Mouse (Mus musculus) embryo, embryonic 9.5 days (tissue): ENCODE results near the gene Rps27l.

ENCODE experiments used
- DNase-seq: peaks from one replicate; pipeline ENCODE4 v3.0.0-alpha.2; 2017; ENCODE audit errors: extremely low spot score

Gene Rps27l

GRCm38 (mm10) chr9:66920488-66921279 is 25.2 kb upstream of the Rps27l start:
- DNase-seq: no peak

- no peak for DNase-seq
These were observed 23.8 kb upstream of the Rps27l start for GRCm38 (mm10) chr9:66922076-66922475.

DNA sequence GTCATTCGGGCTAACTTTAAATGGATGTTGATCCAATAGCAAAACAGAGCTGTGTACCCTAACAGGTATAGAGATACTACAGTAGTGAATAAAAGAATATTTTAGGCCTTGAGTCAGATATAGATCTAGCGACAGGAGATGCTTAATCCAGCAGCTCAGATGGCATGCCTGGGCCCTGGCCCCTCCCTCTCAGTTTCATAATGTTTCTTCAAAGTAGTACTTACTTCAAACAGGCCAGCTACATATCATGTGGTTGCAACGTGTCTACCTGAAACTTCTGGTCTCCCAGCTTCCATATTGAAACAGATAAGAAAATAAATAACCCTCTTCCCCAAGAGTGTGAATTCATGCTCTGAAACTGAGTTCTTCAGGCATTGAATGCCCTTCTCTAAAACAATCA is 20.0 kb upstream of the Rps27l start:
- DNase-seq: no peak

GRCm38 (mm10) chr9:66927696-66928402 is 18.0 kb upstream of the Rps27l start:
- DNase-seq: no peak

DNA sequence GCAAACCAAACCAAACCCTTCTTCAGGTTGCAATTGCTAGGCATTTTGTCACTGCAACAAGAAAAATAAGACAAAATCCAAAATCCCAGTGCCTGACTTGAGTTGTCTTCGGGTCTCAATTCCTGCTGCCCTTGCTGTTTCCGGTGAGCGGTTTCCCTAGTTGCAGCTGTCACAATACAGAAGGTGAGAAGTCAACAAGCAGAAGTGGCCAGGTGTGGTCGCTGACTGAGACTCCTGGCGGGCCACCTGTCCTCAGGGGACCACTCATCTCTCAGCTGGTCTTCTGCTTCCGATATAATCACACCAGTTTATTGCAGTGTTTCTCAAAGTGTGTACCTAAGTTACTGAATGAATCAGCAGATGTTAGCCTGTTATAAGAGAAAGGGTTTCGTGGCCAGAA is 15.5 kb upstream of the Rps27l start:
- DNase-seq: no peak

GRCm38 (mm10) chr9:66933869-66934808 is 11.7 kb upstream of the Rps27l start:
- peak; percentile 14 for DNase-seq

DNA sequence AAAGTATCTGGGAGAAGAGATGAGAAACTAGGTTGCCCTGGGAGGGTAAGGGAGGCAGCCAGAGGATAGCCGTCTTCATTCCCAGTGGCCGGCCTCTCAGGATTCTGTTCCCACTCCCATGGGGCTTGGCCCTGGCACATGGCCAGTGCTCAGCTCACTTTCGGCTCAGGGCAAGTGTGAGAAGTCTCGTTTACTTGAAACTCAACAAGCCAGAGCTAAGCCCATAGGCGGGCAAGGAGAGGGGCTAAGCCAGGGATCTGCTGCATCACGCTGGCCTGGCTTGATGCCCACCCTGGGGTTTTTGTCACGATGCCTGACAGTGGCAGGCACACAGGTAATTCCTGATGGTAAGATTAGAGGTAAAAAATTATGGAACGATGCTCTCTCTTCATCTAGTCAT is 8.4 kb upstream of the Rps27l start:
- no peak for DNase-seq

GRCm38 (mm10) chr9:66938836-66939235 is 7.0 kb upstream of the Rps27l start:
- DNase-seq: peak; percentile 58

DNA sequence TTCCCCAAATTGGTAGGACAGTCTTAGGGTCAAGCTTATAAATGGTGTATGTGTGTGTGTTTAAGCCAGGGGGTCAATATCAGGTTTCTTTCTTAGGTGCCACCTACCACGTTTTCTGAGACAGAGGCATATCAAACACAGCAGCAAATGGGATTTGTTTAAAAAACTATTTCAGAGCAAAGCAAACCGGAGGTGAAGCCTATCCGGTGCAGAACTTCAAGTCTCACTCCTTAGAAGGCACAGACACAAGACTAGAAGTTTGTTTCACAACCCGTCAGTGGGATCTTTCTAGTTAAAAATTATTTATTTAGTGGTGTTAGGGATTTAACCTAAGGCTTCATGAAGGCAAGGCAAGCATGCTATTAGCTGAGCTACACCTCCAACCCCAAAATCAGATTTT is 725 bp upstream of the Rps27l start:
- no peak for DNase-seq

DNA sequence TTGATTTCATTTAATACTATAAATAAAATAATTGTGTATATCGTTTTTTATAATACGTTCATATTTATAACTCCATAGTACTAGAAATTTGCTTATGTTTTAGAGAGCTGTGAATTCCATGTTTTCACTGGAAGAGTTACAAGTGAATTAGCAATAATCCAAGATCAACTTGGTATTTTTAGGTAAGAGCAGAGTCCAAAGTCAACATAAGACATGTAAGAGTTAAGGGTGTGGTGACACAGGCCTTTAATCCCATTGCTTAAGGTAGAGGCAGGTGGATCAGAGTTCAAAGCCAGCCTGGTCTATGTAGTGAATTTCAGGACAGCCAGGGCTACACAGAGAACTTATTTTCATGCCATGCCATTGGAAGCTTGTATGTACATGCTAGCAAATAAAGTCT is 2.6 kb downstream of the Rps27l start:
- DNase-seq: no peak

- DNase-seq: no peak
These were observed 6.4 kb downstream of the Rps27l start for GRCm38 (mm10) chr9:66952321-66952720.

DNA sequence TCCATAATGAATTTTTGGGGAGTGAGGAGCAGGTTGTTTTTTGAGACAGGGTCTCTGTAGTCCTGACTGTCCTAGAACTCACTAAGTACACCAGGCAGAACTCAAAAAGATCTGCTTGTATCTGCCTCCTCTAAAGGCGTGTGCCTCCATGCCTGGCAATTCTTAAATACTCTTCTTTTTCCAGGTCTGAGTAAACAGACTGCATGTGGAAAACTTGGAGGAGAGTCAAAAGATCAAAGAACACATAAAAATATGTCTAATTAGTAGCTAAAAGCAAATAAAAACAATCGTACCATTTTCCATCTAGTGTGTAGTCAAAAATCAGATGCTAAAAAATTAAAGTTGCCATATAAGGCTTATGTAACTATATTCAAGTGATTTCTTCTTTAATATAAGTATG is 7.0 kb downstream of the Rps27l start:
- no peak for DNase-seq

GRCm38 (mm10) chr9:66957451-66957850 is 11.6 kb downstream of the Rps27l start:
- DNase-seq: no peak

- no peak for DNase-seq
These were observed 15.6 kb downstream of the Rps27l start for GRCm38 (mm10) chr9:66961478-66961877.

DNA sequence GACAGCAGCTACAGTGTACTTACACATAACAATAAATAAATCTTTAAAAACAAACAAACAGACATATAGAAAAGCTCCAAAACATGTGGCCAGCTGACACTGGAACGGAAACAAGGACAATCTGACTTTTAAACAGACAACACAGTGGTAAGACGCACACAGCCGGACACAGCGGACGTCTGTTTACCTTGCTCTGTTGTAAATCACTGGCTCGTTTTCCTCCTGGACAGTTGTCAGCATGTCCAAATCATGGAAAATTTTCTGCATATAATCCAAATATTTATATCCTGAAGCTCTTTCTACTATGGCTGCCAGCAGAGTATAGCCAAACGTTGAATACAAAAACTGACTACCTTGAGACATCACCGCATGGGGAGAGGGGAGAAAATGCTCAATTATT is 21.6 kb downstream of the Rps27l start:
- no peak for DNase-seq

- no peak for DNase-seq
These were observed 25.2 kb downstream of the Rps27l start for GRCm38 (mm10) chr9:66971116-66971515.

- DNase-seq: peak; percentile 88
These were observed 28.9 kb downstream of the Rps27l start for GRCm38 (mm10) chr9:66974721-66975225.

GRCm38 (mm10) chr9:66975239-66975645 is 29.4 kb downstream of the Rps27l start, which contains the start of gene Lactb:
TSS of gene Lactb (minus strand) at chr9:66975484.
- DNase-seq: peak; percentile 95

- DNase-seq: no peak
These were observed 31.2 kb downstream of the Rps27l start for GRCm38 (mm10) chr9:66977121-66977520.

DNA sequence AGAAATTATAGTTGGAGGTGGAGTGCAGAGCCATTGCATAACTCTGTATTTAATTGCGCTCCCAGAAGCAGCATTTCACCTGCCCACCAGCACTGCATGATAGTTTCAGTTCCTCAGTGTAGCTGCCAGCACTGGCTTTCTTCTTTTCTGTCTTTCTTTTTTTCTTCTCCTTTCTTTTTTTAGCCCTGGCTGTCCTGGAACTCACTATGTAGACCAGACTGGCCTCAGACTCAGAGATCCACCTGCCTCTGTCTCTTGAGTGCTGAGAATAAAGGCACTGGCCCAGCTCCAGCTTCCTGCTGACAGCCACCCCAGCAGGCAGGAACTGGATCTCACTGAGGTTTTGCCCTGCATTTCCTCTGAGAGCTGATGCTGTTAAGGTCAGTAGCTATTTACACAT is 32.1 kb downstream of the Rps27l start:
- DNase-seq: no peak

DNA sequence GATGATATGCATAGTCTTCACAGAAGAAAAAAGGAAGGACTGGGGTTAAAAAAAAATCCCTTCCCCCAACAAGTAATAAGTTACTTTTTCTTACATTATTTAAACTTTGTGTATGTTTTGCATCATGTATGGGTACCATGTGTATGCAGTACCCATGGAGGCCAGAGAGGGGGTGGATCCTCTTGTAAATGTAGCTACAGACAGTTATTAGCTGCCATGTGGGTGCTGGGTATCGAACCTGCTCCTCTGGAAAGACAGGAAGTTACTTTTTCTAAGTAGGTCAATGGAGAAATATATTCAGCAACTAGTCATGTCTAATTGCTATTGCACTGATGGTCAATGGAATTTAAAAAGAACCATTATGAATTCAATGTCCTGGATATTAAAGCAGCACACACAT is 32.6 kb downstream of the Rps27l start:
- DNase-seq: no peak

DNA sequence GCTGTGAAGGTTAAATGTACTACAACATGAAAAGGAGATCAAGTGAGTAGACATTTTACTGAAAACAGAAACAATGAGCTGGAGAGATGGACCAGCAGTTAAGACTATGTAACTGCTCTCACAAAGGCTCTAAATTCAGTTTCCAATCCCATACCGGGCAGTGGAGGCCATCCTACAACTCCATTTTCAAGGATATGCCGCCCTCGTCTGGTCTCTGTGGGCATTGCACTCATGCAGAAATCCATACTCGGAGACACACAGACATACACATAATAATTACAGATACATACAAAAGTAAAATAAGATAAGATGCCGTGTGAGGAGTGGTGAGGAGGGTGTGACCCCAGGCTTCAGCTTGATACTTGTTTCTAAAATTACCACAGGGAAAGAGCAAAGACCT is 34.6 kb downstream of the Rps27l start:
- peak; percentile 78 for DNase-seq
